Comparison of ENCODE assay signal across 10 mouse cellular contexts in genomic region chr10:45473143-45473484, GRCm38 (mm10). TPM values are rescaled to one million over a fixed set of nuclear protein-coding genes. Genes with fewer than 3 reads are reported as not detected.
DNase-seq lines count a peak whose midpoint lies in the region; ATAC-seq and TF ChIP-seq lines count a peak whose summit lies in the region.
"Had no signal": no experiment of that assay in that cellular context is flagged by ENCODE, and none has a peak within 500 bp of the region (broad histone marks: within the 10 kb centered on the region; RNA-seq: fewer than 3 reads in every experiment).

No protein-coding gene starts in this region.

- no peak for DNase-seq in lung, embryonic 14.5 days
- no peak for DNase-seq in lung, adult 18-20 months
- peak; percentile 57 for DNase-seq in embryo, embryonic 11 days
- DNase-seq in neural tube, embryonic 10.5 days (ENCODE audit: extremely low spot score, low spot score), result peak; percentile 47
- DNase-seq in adrenal gland, adult 18-20 months (ENCODE audit: low spot score in 2 of 2), result no peak
- DNase-seq in adipocyte (ENCODE audit: low spot score), result no peak
- no peak for DNase-seq in adrenal gland, postnatal 4 days (ENCODE audit: low spot score in 2 of 2)
- DNase-seq: lung, postnatal 4 days had no signal

- no peaks in the 10 kb centered on the region for H3K4me1 ChIP-seq in lung, embryonic 14.5 days (ENCODE audit: insufficient read depth)
- H3K4me1 ChIP-seq in hindbrain, embryonic 16.5 days (ENCODE audit: control insufficient read depth, insufficient read depth, low read depth, low read length), result peaks cover 5% of the 10 kb centered on the region

- H3K27ac ChIP-seq in lung, embryonic 14.5 days (ENCODE audit: low read depth), result no peak overlapping the region
- no peak overlapping the region for H3K27ac ChIP-seq in hindbrain, embryonic 16.5 days (ENCODE audit: low read depth, low read length)

- H3K9ac ChIP-seq in lung, embryonic 14.5 days, result no peak overlapping the region
- H3K9ac ChIP-seq in hindbrain, embryonic 16.5 days (ENCODE audit: low read depth, low read length), result no peak overlapping the region

- no peaks in the 10 kb centered on the region for H3K36me3 ChIP-seq in lung, embryonic 14.5 days (ENCODE audit: insufficient read depth)
- no peaks in the 10 kb centered on the region for H3K36me3 ChIP-seq in hindbrain, embryonic 16.5 days (ENCODE audit: control insufficient read depth, insufficient read depth, low read length)

- H3K4me3 ChIP-seq in lung, embryonic 14.5 days (ENCODE audit: low read depth, low read length), result peak overlapping the region; percentile 27; the same call in 1 of the 2 replicates
- no peak overlapping the region for H3K4me3 ChIP-seq in hindbrain, embryonic 16.5 days (ENCODE audit: low read length)

- peak overlapping the region; percentile 58 for H3K4me2 ChIP-seq in lung, embryonic 14.5 days
- H3K4me2 ChIP-seq in hindbrain, embryonic 16.5 days (ENCODE audit: low read length), result peak overlapping the region; percentile 17; the same call in 1 of the 2 replicates

- WGBS in lung, embryonic 14.5 days, result 8% methylated on average over 5 of the region's 5 CpGs
- 18% methylated on average over 5 of the region's 5 CpGs for WGBS in hindbrain, embryonic 16.5 days

- no peaks in the 10 kb centered on the region for H3K9me3 ChIP-seq in lung, embryonic 14.5 days (ENCODE audit: low read depth, low read length)
- H3K9me3 ChIP-seq in hindbrain, embryonic 16.5 days (ENCODE audit: control insufficient read depth, low read length), result no peaks in the 10 kb centered on the region

- no peak for ATAC-seq in lung, embryonic 14.5 days (ENCODE audit: insufficient read depth)
- ATAC-seq in hindbrain, embryonic 16.5 days, result no peak

- peaks cover 27% of the 10 kb centered on the region for H3K27me3 ChIP-seq in lung, embryonic 14.5 days (ENCODE audit: insufficient read depth, low read length)
- peaks cover 7% of the 10 kb centered on the region for H3K27me3 ChIP-seq in hindbrain, embryonic 16.5 days (replicated peaks; ENCODE audit: control insufficient read depth, insufficient read depth, low read length)

- TF ChIP-seq CTCF in lung, embryonic 14.5 days (IDR thresholded peaks at IDR 0.05; ENCODE audit: low read depth), result no peak

RNA-seq across cellular contexts. Expression of gene Lin28b, which starts 13.1 kb away (rescaled TPM):
- polyA plus RNA-seq in lung, embryonic 14.5 days (2014; fragmentation: Nextera tagmentation; extraction: Ambion mirVana), result 0.99 and 1.6 TPM in 2 replicates
- 6.2 and 7.0 TPM in 2 replicates for polyA plus RNA-seq in hindbrain, embryonic 16.5 days (2015; fragmentation: Nextera tagmentation; extraction: Ambion mirVana)
- under 1 TPM in 1 of 2 experiments, not detected in 1; 0.06 TPM for total RNA-seq in adrenal gland, adult 18-20 months (2021)
- total RNA-seq in adrenal gland, postnatal 4 days (2021), result under 1 TPM; 0.42 to 0.73 TPM
- total RNA-seq: hematopoietic stem cell, adult 5-6 weeks had no signal

Comparison
In these comparisons a context has a peak if more than half of its experiments do, and no peak if none do; other contexts are left out.
1. DNase-seq: peak in embryo, embryonic 11 days (single experiment) and neural tube, embryonic 10.5 days (single experiment); none in lung, embryonic 14.5 days (single experiment), lung, adult 18-20 months (0 of 2), adrenal gland, adult 18-20 months (0 of 2), adipocyte (single experiment) and adrenal gland, postnatal 4 days (0 of 2).